Mouse (Mus musculus): ENCODE data around the gene Srp54a.

DNA sequence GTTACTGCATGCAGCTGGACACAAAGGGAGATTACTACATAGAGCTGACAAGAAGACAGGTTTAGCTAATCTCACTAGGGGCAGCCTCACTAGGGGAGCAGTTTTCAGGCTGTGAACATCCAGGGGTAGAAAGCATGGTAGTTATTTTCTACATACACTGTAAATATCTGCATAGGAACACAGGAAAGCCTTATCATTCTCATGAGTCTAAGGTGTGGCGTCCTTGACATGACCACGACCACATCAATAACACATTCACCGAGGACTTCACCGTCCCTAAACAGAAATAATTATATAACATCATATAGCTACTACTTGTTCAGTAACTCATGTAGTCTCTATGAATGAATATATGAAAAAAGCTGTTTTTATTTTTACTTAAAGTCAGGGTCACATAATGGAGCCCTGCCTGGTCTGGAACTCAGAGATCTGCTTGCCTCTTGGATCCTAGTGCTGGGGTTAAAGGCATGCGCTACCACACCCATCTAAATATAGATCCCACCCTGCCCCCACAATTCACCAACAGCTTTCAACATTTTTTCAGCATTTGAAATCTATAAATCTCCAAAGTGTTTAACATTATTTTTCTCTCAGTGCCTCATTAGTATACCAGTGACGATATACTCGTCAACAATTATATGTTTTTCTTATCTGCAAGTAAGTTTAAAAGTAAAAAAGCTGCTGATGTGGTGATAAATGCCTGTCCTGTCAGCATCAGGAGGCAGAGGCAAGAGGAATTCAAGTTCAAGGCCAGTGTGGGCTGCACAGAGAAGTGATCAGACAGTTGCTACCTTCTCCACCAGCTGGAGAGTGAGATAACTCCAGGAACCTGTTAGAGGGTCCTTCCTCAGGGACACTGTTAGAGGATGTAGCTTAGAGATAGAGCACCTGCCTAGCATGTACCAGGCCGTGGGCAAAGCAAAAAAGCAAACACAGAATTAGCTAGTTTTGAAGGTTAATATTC is 28.6 kb upstream of the Srp54a start:
- TF ChIP-seq POLR2A (IDR thresholded peaks at IDR 0.05; ENCODE audit: borderline replicate concordance, control insufficient read depth, low read depth, low read length): no peak
- TF ChIP-seq CTCF (IDR thresholded peaks at IDR 0.05; ENCODE audit: control insufficient read depth, insufficient read depth, low read length): no peak

Data from bone marrow, adult 2 months (tissue).